Mouse (Mus musculus): ENCODE measurements around the gene Pgam2.
"Not testable (repeated sequence)": the region's sequence is repeated elsewhere in the genome, so short reads cannot be mapped to it uniquely, and the experiment has no call there.

Pgam2 gene

DNA sequence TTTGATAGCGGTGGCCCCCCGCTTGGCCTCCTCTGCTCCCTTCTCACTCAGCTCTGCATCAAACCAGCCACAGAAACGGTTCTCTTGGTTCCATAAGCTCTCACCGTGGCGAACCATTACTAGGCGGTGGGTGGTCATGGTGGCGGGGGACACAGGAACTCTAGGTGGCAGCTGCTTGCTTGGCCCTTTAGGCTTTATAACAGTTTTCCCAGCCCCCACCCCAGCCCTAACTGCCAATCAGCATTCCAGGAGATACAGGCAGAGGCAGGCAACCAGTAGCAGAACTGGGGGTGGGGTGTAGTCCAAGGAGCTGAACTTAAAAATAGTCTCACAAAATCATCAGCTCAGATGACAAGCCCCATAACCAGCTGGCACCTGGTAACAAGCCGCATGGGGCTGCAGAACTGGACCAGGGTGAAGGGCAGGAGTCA, at the start of gene Pgam2:
TSS of gene Pgam2 (minus strand) at position 183 of the 431 bp plus-strand sequence.
- no peak for DNase-seq (ENCODE audit: low spot score)

DNA sequence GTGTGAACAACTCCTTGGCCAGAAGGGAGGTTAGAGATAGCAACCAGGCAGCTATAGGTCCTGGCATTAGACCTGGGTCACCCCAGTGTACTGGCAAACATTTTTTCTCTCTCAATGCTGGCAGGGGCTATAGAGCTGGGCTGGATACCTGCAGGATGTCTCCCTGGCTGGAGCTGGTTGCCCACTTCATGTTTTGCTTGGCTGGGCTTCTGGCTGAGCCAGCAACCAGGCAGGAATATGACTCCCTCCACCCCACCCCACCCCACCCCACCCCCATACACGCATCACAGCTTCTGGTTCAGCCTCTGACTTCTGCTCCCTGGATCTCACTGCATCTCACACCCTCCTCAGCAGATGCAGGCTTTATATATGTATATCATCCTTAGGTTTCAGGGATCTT, 48.8 kb upstream of the Pgam2 start:
- no peak for DNase-seq (ENCODE audit: low spot score)

DNA sequence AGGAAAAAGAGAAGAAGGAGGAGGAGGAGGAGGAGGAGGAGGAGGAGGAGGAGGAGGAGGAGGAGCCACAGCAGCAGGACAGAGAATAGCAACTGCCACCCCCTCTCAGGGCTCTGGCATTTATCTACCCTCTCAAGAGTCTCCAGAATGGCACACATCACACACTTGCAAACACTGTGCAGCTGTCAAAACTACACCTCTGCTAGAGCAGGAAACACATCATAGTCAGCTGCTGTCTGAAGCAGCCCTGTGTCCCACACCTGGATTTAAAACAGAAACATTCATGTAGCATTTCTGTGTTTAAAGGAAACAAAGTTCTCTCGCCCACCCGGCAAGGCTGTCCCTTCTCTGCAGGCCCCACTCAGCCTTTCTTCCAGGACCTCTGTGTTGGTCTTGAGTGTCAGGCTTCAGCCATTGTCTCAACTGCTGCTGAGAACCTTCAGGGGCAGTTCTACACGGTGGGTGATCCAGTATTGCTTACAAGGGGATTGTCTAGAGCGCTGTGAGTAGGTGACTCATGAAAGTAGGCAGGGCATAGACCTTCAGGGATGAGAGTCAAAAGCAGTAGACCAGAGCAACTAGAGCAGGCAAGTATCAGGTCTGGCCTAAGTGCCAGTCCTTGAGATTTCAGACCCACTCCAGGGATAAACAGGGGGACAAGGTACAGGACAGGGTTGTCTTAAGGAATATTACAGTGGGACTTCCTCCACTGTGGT, 47.6 kb upstream of the Pgam2 start:
- peak; percentile 35 for DNase-seq (ENCODE audit: low spot score)

- no peak for DNase-seq (ENCODE audit: low spot score)
Measured at GRCm38 (mm10) chr11:5850452-5850851, 46.9 kb upstream of the Pgam2 start.

DNA sequence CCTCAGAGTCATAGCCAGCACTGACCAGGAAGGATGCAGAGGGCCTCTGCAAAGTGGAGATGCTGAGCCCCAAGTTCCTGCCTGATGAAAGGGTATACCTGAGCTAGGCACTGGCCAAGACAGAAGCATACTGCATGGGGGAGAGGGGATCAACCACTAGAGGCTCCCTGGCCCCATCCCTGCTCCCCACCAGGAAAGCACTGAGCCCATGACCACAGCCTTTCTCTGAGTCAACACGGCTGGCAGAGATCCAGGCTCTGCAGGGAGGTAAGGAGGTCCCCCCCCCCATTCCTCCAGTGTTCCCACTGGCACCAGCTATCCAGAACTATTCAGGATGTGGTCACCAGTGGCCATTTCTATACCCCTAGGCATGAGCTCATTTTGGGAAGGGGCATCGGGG, 45.8 kb upstream of the Pgam2 start:
- DNase-seq (ENCODE audit: low spot score): no peak

GRCm38 (mm10) chr11:5848741-5849140, 45.2 kb upstream of the Pgam2 start:
- no peak for DNase-seq (ENCODE audit: low spot score)

GRCm38 (mm10) chr11:5846639-5847345, 43.3 kb upstream of the Pgam2 start:
- DNase-seq (ENCODE audit: low spot score): peak; percentile 63

DNA sequence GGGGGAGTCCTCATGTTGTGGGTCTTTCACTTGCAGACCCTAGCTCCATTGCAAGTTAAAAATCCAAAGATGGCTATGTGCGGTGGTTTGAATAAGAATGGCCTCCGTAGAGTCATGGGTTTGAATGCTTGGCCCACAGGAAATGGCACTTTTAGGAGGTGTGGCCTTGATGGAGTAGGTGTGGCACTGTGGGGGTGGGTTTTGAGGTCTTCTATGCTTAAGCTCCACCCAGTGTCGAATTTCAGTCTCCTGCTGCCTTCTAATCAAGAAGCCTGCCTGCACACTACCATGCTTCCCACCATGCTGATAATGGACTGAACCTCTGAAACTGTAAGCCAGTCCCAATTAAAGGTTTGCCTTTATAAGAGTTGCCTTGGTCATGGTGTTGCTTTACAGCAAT, 39.6 kb upstream of the Pgam2 start:
- DNase-seq (ENCODE audit: low spot score): no peak

GRCm38 (mm10) chr11:5841751-5842150, 38.2 kb upstream of the Pgam2 start:
- DNase-seq (ENCODE audit: low spot score): no peak

DNA sequence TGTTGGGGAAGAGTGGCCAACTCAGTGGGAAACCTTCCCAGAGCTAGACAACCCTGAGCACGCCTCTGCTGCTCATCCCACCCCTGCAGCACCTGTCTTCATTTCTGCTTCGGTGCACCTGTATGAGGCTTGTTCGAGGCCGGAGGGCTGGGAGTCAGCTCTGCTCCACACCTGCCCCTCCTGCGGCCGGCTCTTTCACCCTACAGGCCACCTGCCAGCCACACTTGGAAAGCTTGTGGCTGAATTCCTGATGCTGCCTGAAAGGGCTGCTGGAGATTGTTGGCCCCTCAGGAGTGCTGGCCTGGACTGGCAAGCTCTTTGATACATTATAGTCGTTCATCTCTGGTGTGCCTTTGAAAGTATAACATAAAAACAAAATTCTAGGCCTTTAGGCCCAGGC, 36.8 kb upstream of the Pgam2 start:
- peak; percentile 81 for DNase-seq (ENCODE audit: low spot score)

DNA sequence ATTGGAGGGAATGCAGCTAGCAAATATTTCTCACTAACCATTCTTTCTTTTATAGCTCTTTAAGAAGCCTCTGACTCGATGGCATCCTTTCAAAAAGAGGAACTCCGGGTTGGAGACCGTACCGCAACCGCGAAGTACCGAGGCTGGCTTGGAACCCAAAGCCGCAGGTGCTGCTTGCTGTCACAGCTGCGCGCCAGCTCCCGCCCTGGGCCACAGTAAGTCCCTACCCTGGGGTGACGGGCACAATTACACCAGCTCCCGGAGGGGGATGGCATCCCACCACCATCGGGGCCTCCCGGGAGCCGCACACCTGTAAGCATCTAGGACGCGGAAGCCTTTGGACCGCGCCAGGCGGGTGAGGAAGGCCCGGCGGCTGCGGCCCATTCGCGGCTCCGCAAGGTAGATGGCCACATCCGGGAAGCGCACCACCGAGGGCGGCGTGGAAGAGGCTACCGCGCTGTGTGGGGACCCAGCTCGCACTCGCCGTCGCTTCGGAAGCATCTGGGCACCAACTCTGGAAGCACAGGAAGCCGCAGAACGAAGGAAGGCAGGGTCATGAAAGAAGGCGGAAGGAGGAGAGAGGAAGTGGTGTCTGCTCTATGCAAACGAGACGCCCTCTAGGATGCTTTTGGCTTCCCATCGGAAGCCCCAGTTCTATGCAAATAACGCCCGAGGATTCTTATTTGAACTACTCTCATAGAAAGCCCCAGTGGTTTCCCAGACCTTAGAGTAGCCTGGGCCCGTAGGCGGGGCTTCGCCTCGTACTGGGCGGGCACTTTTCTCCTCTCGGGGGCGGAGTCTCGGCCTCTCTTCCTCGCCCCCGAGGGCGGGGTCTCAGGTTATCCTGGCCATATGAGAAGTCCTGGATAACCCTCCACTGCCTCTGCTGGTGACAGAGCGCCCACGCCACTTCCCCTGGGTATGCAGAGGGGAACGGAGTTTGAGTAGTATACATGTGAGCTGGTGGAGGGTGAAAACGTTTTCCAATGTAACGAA, 34.0 kb upstream of the Pgam2 start, which contains the start of gene Polm:
TSS of gene Polm (minus strand) at position 766 of the 996 bp plus-strand sequence.
- DNase-seq (ENCODE audit: low spot score): peak; percentile 89

GRCm38 (mm10) chr11:5836126-5836525, 32.6 kb upstream of the Pgam2 start:
- no peak for DNase-seq (ENCODE audit: low spot score)

- DNase-seq (ENCODE audit: low spot score): no peak
Measured at GRCm38 (mm10) chr11:5835057-5835456, 31.5 kb upstream of the Pgam2 start.

GRCm38 (mm10) chr11:5834506-5834905, 31.0 kb upstream of the Pgam2 start:
- DNase-seq (ENCODE audit: low spot score): no peak

DNA sequence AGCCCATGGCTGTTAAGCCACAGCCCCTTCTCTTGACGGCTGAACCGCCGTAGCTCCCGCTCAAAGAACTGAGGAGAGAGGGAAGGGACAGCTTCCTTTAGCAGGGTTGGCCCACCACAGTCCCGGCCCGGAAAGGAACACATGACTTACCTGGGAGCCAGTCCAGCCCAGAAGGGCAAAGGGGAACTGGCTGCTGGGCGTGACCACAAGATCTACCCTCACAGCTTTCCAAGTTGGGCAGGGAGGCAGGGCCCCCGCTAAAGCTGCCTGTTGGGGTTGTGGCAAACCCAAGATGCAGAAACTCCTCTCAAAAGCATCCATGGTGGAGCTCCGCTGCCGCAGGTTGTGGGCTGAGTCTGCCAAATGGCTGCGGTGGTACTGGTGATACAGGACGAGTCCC, 25.8 kb upstream of the Pgam2 start:
- DNase-seq (ENCODE audit: low spot score): no peak

- no peak for DNase-seq (ENCODE audit: low spot score)
Measured at GRCm38 (mm10) chr11:5828509-5829191, 25.1 kb upstream of the Pgam2 start.

- DNase-seq (ENCODE audit: low spot score): no peak
Measured at GRCm38 (mm10) chr11:5827931-5828330, 24.4 kb upstream of the Pgam2 start.

- DNase-seq (ENCODE audit: low spot score): no peak
Measured at GRCm38 (mm10) chr11:5825432-5825831, 21.9 kb upstream of the Pgam2 start.

GRCm38 (mm10) chr11:5819223-5819622, 15.7 kb upstream of the Pgam2 start:
- DNase-seq (ENCODE audit: low spot score): no peak

- no peak for DNase-seq (ENCODE audit: low spot score)
Measured at GRCm38 (mm10) chr11:5813381-5813780, 9.8 kb upstream of the Pgam2 start.

GRCm38 (mm10) chr11:5809487-5809886, 6.0 kb upstream of the Pgam2 start:
- DNase-seq (ENCODE audit: low spot score): not testable (repeated sequence)

DNA sequence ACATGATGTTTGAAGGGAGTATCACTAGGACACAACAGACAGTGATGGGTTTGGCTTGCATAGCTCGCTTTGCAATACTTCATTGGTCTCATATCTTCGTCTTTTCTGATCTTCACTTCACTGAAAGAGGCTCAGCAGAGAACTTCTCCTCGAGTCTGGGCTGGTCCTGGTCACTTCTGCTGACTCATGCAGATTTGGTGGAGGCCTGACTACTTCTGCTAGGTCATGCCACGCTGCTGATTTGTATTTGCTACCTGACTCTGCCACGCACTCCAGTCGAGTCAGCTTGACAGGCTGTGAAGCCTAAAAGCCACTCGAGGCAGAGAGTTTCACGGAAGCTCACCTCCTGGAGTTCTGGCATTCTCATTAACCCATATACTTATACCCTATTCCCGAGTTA, 4.4 kb upstream of the Pgam2 start:
- no peak for DNase-seq (ENCODE audit: low spot score)
